Comparison of ENCODE assay signal across 20 mouse cellular contexts in the genomic region with DNA sequence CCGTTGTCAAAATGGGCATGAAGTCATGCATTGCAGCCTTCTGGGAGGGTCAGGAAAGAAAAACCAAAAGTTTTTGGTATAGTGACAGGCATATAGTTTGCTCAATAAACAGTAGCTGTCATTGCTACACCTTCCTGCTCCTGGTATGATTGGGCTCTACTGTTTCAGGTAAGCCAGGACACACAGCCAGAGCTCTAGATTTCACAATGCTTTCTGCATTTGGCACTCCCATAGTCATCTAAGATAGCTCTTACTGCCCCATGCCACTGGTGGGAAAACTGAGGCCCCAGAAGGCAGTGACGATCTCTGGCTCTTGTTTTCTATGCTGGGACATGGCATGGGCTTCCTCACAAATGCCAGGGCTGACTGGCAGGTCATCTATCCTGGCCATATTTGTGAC.
"Had no signal": no experiment of that assay in that cellular context is flagged by ENCODE, and none has a peak within 500 bp of the region (broad histone marks: within the 10 kb centered on the region; RNA-seq: fewer than 3 reads in every experiment).

No protein-coding gene starts in this region.

- H3K9me3 ChIP-seq: liver, embryonic 15.5 days; midbrain, embryonic 12.5 days; neural tube, embryonic 13.5 days; neural tube, embryonic 15.5 days; stomach, embryonic 15.5 days had no signal

- H3K27ac ChIP-seq: liver, embryonic 15.5 days; midbrain, embryonic 10.5 days; midbrain, embryonic 12.5 days; neural tube, embryonic 13.5 days; neural tube, embryonic 15.5 days; stomach, embryonic 15.5 days; stomach, postnatal 0 days had no signal

- H3K4me3 ChIP-seq: liver, embryonic 15.5 days; midbrain, embryonic 10.5 days; midbrain, embryonic 12.5 days; myocyte; neural tube, embryonic 13.5 days; neural tube, embryonic 15.5 days; stomach, embryonic 15.5 days had no signal

- H3K4me2 ChIP-seq: liver, embryonic 15.5 days; lung, embryonic 14.5 days; midbrain, embryonic 12.5 days; neural tube, embryonic 13.5 days; neural tube, embryonic 15.5 days; stomach, embryonic 15.5 days had no signal

- DNase-seq: lung, adult 18-20 months; lung, embryonic 14.5 days; lung, postnatal 10 days; lung, postnatal 4 days; midbrain, embryonic 14.5 days; retina, postnatal 1 day; right cerebral cortex, adult 18-20 months; right cerebral cortex, postnatal 25 days; right cerebral cortex, postnatal 4 days; spleen, adult 18-20 months; thymus, postnatal 14 days; thymus, postnatal 4 days had no signal

- H3K9ac ChIP-seq: liver, embryonic 15.5 days; lung, embryonic 14.5 days; midbrain, embryonic 12.5 days; neural tube, embryonic 13.5 days; neural tube, embryonic 15.5 days; stomach, embryonic 15.5 days had no signal

- H3K27me3 ChIP-seq: liver, embryonic 15.5 days; midbrain, embryonic 12.5 days; neural tube, embryonic 13.5 days; neural tube, embryonic 15.5 days; stomach, embryonic 15.5 days had no signal
